Mouse (Mus musculus): ENCODE data around the gene Col8a1. TPM values are rescaled to one million over a fixed set of nuclear protein-coding genes. Genes with fewer than 3 reads are reported as not detected.

Gene Col8a1
- polyA plus RNA-seq, 1 experiment, result 5.2 TPM

DNA sequence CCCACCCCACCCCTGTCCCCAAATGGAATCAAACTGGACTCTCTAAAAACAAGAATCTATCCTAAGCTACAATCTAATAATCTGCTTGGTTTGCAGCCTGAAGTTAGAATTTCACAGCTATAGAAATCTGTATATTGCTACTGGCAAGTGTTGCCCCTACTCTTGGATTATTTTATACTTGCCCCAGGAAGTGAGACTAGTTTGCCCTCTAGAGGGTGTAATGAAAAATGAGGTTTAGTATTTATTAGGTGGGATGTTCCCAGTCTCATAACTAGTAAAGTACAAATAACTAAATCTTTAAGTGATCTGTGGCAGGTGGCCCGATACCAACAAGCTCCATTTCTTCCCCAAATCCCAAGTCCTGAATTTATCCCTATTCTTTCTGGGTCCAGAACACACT, 177.0 kb downstream of the Col8a1 start:
- H3K79me3 ChIP-seq (ENCODE audit: low read depth), result peaks cover 52% of the 10 kb centered on the region
- H3ac ChIP-seq (ENCODE audit: control insufficient read depth, insufficient read length, low read depth), result no peak overlapping the region
- no peaks in the 10 kb centered on the region for H3K27me3 ChIP-seq (ENCODE audit: control insufficient read depth, insufficient read depth, insufficient read length)
- H3K4me3 ChIP-seq (ENCODE audit: insufficient read depth, poor library complexity, severe bottlenecking), result no peak overlapping the region
- H3K36me3 ChIP-seq (ENCODE audit: control insufficient read depth, insufficient read depth), result peaks cover 49% of the 10 kb centered on the region
- H3K79me2 ChIP-seq (ENCODE audit: control insufficient read depth, insufficient read depth), result peaks cover 90% of the 10 kb centered on the region
- TF ChIP-seq USF1 (IDR thresholded peaks at IDR 0.05; ENCODE audit: low read depth), result no peak
- TF ChIP-seq MYOG (IDR thresholded peaks at IDR 0.05; ENCODE audit: control insufficient read depth, extremely low read depth, insufficient read length), result no peak
- TF ChIP-seq MYOD1 (IDR thresholded peaks at IDR 0.05; ENCODE audit: control insufficient read depth, insufficient read length, low read depth), result no peak
- no peak for TF ChIP-seq CEBPB (IDR thresholded peaks at IDR 0.05; ENCODE audit: low read depth)
- TF ChIP-seq MAX (IDR thresholded peaks at IDR 0.05), result no peak
- TF ChIP-seq CTCF (IDR thresholded peaks at IDR 0.05; ENCODE audit: control insufficient read depth, insufficient read depth, insufficient read length), result no peak
- TF ChIP-seq FOSL1 (IDR thresholded peaks at IDR 0.05; ENCODE audit: insufficient read depth, low read length, poor library complexity, severe bottlenecking), result no peak

DNA sequence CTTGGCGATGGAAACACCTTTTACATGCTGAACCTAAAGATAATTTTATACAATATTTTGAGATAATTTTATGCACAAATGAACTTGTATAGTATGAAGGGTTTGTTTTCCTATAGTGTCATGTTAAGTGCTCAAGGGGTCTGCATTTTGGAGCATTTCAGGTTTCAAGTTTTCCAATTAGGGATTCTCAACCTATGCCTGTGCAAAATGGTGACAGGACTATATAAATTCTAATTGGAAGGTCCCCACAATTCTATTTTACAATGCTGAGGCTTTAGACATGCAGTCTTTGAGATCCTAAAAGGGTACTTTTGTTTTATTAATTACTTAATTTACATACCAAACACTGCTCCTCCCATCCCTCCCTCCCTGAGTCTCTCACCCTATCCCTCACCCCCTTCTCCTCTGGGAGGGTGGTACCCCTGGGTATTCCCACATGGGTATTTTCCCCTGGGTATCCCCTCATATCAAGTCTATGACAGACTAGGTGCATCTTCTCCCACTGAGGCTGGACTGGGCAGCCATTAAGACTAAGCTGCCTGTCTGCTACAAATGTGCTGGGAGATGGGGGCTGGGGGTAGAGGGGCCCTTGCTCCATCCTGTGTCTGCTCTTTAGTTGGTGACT, 178.7 kb downstream of the Col8a1 start:
- H3K79me2 ChIP-seq (ENCODE audit: control insufficient read depth, insufficient read depth), result peaks cover 94% of the 10 kb centered on the region
- peaks cover 64% of the 10 kb centered on the region for H3K79me3 ChIP-seq (ENCODE audit: low read depth)
- no peak for TF ChIP-seq FOSL1 (IDR thresholded peaks at IDR 0.05; ENCODE audit: insufficient read depth, low read length, poor library complexity, severe bottlenecking)
- TF ChIP-seq CEBPB (IDR thresholded peaks at IDR 0.05; ENCODE audit: low read depth), result no peak
- no peak for TF ChIP-seq CTCF (IDR thresholded peaks at IDR 0.05; ENCODE audit: control insufficient read depth, insufficient read depth, insufficient read length)
- TF ChIP-seq USF1 (IDR thresholded peaks at IDR 0.05; ENCODE audit: low read depth), result no peak
- no peak for TF ChIP-seq MYOG (IDR thresholded peaks at IDR 0.05; ENCODE audit: control insufficient read depth, extremely low read depth, insufficient read length)
- TF ChIP-seq MAX (IDR thresholded peaks at IDR 0.05), result no peak
- TF ChIP-seq MYOD1 (IDR thresholded peaks at IDR 0.05; ENCODE audit: control insufficient read depth, insufficient read length, low read depth), result no peak
- H3K27me3 ChIP-seq (ENCODE audit: control insufficient read depth, insufficient read depth, insufficient read length), result no peaks in the 10 kb centered on the region
- H3ac ChIP-seq (ENCODE audit: control insufficient read depth, insufficient read length, low read depth), result no peak overlapping the region
- no peak overlapping the region for H3K4me3 ChIP-seq (ENCODE audit: insufficient read depth, poor library complexity, severe bottlenecking)
- peaks cover 65% of the 10 kb centered on the region for H3K36me3 ChIP-seq (ENCODE audit: control insufficient read depth, insufficient read depth)

Other genes with a start within 250 kb of the Col8a1 start
- gene Cmss1, start 147.9 kb downstream of the Col8a1 start, polyA plus RNA-seq (2012; fragmentation: generic; extraction: Trizol), result 37.5 TPM